Mouse (Mus musculus) megakaryocyte, embryonic 14.5 days (primary cell): ENCODE measurements around the gene Acer2.

Experiments used
- FLI1 ChIP-seq: IDR thresholded peaks from 2 replicates; pipeline ENCODE4 v1.6.1; 2012; ENCODE audit warnings: low read length, inconsistent platforms, mixed read lengths
- GATA1 ChIP-seq: IDR thresholded peaks from 3 replicates; pipeline ENCODE4 v1.6.1; 2012; ENCODE audit warnings: mixed read lengths, low read length, inconsistent platforms, borderline replicate concordance

- no peak for TF ChIP-seq GATA1
- TF ChIP-seq FLI1, result no peak
Observed at GRCm38 (mm10) chr4:86885790-86886159, 11.6 kb downstream of the Acer2 start.
